Mouse (Mus musculus) C2C12 (cell line): Measurements from ENCODE around the gene Madd.

ENCODE experiments used
- CEBPB ChIP-seq: IDR thresholded peaks from one replicate; pipeline ENCODE4 v1.6.1; 2011; ENCODE audit warnings: low read depth, mild to moderate bottlenecking, control low read depth, moderate library complexity
- CTCF ChIP-seq: IDR thresholded peaks from one replicate; pipeline ENCODE4 v1.5.1; 2011; ENCODE audit not compliant: control insufficient read depth, insufficient read depth, insufficient read length
- FOSL1 ChIP-seq: IDR thresholded peaks from one replicate; pipeline ENCODE4 v1.8.0; 2011; ENCODE audit warnings: mild to moderate bottlenecking, low read length; ENCODE audit not compliant: poor library complexity, insufficient read depth, severe bottlenecking
- MAX ChIP-seq: IDR thresholded peaks from one replicate; pipeline ENCODE4 v1.6.1; 2011; ENCODE audit warnings: mild to moderate bottlenecking, control low read depth
- MYOG ChIP-seq: IDR thresholded peaks from one replicate; pipeline ENCODE4 v1.6.1; 2011; ENCODE audit not compliant: control insufficient read depth, insufficient read length; ENCODE audit errors: extremely low read depth
- USF1 ChIP-seq: IDR thresholded peaks from one replicate; pipeline ENCODE4 v1.6.1; 2011; ENCODE audit warnings: low read depth, mild to moderate bottlenecking, control low read depth, moderate library complexity

DNA sequence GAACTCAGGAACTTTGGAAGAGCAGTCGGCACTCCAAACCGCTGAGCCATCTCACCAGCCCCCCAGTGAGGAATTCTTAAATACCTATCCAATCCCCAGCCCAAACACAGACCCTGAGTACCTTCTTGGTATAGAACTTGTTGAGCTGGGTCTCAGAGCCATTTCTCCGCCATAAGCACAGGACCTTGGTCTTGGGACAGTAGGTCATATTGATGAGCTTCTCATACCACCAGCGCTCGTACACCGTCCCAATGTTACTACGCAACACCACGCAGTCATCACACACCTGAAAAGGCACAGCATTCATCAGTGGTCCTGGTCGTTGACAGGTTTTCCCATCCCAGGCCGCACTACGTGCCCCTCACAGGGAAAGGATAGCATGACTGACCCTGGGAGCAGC, 40.2 kb downstream of the Madd start:
- TF ChIP-seq CTCF: no peak
- no peak for TF ChIP-seq MAX
- TF ChIP-seq FOSL1: no peak
- TF ChIP-seq CEBPB: no peak
- TF ChIP-seq USF1: no peak
- TF ChIP-seq MYOG: no peak
